Mouse (Mus musculus) retina, postnatal 1 day (tissue): ENCODE results near the gene Vmn2r94.

Source experiments
- DNase-seq: peaks from one replicate; pipeline ENCODE4 v3.0.0-alpha.2; 2012

The Vmn2r94 gene

GRCm38 (mm10) chr17:18277656-18278055, at the start of gene Vmn2r94:
TSS of gene Vmn2r94 (minus strand) at chr17:18277756.
- no peak for DNase-seq

GRCm38 (mm10) chr17:18323031-18323430, 45.5 kb upstream of the Vmn2r94 start:
- DNase-seq: no peak

- no peak for DNase-seq
Measured at GRCm38 (mm10) chr17:18297799-18298198, 20.2 kb upstream of the Vmn2r94 start, which contains the start of gene Vmn2r93. TSS of gene Vmn2r93 (plus strand) at chr17:18298099.

DNA sequence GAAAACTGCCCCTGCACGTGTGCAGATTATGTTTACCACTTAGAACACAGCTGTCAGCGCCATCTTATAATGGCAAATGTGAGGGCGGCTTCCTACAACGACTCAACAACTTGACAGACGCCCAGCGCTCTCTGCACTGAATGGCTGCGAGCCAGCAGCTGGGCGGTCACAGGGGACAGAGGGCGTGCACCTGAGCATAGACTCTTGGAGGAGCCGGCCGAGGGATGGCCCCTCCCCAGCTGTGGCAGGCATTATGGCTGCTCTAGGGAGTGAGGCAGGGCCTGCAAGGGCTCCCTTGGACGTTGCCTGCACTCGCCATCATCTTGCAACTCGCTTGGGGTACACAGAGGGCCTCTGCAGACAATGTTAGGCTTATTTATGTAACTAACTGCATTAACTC, 40.6 kb downstream of the Vmn2r94 start:
- no peak for DNase-seq

GRCm38 (mm10) chr17:18231996-18232395, 45.6 kb downstream of the Vmn2r94 start:
- DNase-seq: no peak

- no peak for DNase-seq
Measured at GRCm38 (mm10) chr17:18221300-18221699, 56.3 kb downstream of the Vmn2r94 start.
